Mouse (Mus musculus) lung, embryonic 15.5 days (tissue): ENCODE data around the gene Adam23. TPM values are rescaled to one million over a fixed set of nuclear protein-coding genes. Genes with fewer than 3 reads are reported as not detected.

Experiments used
- ATAC-seq: fragments of 200-750 bp; cut with Nextera tagmentation; 2 replicates; pipeline ENCODE4 v1.8.0; 2017; ENCODE audit warnings: moderate number of reproducible peaks, borderline replicate concordance; ENCODE audit not compliant: low FRiP score, low TSS enrichment; ENCODE audit errors: extremely low read depth
- H3K27ac ChIP-seq: fragments of 300-500 bp; sonication (generic); 2 replicates; pipeline ENCODE4 v1.5.1; 2015; ENCODE audit warnings: moderate library complexity, mild to moderate bottlenecking, inconsistent platforms
- H3K27me3 ChIP-seq: fragments of 300-500 bp; sonication (generic); 2 replicates; pipeline ENCODE4 v1.6.1; 2015; ENCODE audit warnings: inconsistent platforms
- H3K36me3 ChIP-seq: fragments of 300-500 bp; sonication (generic); 2 replicates; pipeline ENCODE4 v1.6.1; 2015; ENCODE audit warnings: inconsistent platforms
- H3K4me1 ChIP-seq: fragments of 300-500 bp; sonication (generic); 2 replicates; pipeline ENCODE4 v1.6.1; 2015; ENCODE audit warnings: inconsistent platforms
- H3K4me2 ChIP-seq: fragments of 300-500 bp; sonication (generic); 2 replicates; pipeline ENCODE4 v1.6.1; 2015; ENCODE audit warnings: inconsistent platforms, mild to moderate bottlenecking, moderate library complexity
- H3K4me3 ChIP-seq: fragments of 300-500 bp; sonication (generic); 2 replicates; pipeline ENCODE4 v1.5.1; 2015; ENCODE audit warnings: mild to moderate bottlenecking, inconsistent platforms
- H3K9ac ChIP-seq: fragments of 300-500 bp; sonication (generic); 2 replicates; pipeline ENCODE4 v1.6.1; 2015; ENCODE audit warnings: inconsistent platforms
- H3K9me3 ChIP-seq: fragments of 300-500 bp; sonication (generic); 2 replicates; pipeline ENCODE4 v1.6.1; 2016; ENCODE audit warnings: inconsistent platforms
- WGBS: fragments of 180-500 bp; shearing (Covaris S2); methylation state at CpG from one replicate; pipeline ENCODE4 v1.1.7; 2015; 5-methylcytosine and 5-hydroxymethylcytosine counted together
- polyA plus RNA-seq: library from polyadenylated mRNA; unstranded; fragments of >200 nt; fragmentation: Nextera tagmentation; extraction: Ambion mirVana; gene quantifications from 2 replicates; pipeline ENCODE4 v1.2.1, GENCODE M21; 2015

Adam23 gene
- polyA plus RNA-seq, 1 experiment from 2014 or later = 0.77 TPM

- no peak for ATAC-seq
- Histone ChIP-seq H3K4me2 (peak overlapping the region; percentile 97), H3K4me3 (peak overlapping the region; percentile 57), H3K27me3 (peaks cover 26% of the 10 kb centered on the region), H3K27ac (no peak overlapping the region), H3K9ac (no peak overlapping the region), H3K9me3 (no peaks in the 10 kb centered on the region), H3K4me1 (0 out of 2 replicates have a peak, but pooled peaks cover 10% of the 10 kb centered on the region), H3K36me3 (no peaks in the 10 kb centered on the region)
- WGBS = 61% methylated on average over 10 of the region's 10 CpGs
These were observed 512 bp upstream of the Adam23 start for GRCm38 (mm10) chr1:63445149-63445609.

- H3K36me3 ChIP-seq = no peaks in the 10 kb centered on the region
- peak overlapping the region; percentile 29 for H3K9ac ChIP-seq
- ATAC-seq = peak; percentile 27; the same call in 1 of the 2 replicates
- WGBS = 1% methylated on average over 55 of the region's 68 CpGs
- no peaks in the 10 kb centered on the region for H3K9me3 ChIP-seq
- H3K4me2 ChIP-seq = peak overlapping the region; percentile 97
- no peak overlapping the region for H3K27ac ChIP-seq
- peaks cover 26% of the 10 kb centered on the region for H3K27me3 ChIP-seq
- H3K4me1 ChIP-seq = 0 out of 2 replicates have a peak, but pooled peaks cover 10% of the 10 kb centered on the region
- peak overlapping the region; percentile 57 for H3K4me3 ChIP-seq
These were observed 485 bp downstream of the Adam23 start for GRCm38 (mm10) chr1:63446047-63446704.

GRCm38 (mm10) chr1:63446721-63447120 lies 1.0 kb downstream of the Adam23 start:
- no peak for ATAC-seq

GRCm38 (mm10) chr1:63450091-63450490 lies 4.4 kb downstream of the Adam23 start:
- 64% methylated on average over 4 of the region's 4 CpGs for WGBS
- H3K36me3 ChIP-seq = no peaks in the 10 kb centered on the region
- H3K9me3 ChIP-seq = no peaks in the 10 kb centered on the region
- no peak overlapping the region for H3K4me2 ChIP-seq
- no peak overlapping the region for H3K4me3 ChIP-seq
- 0 out of 2 replicates have a peak, but pooled peaks cover 10% of the 10 kb centered on the region for H3K4me1 ChIP-seq
- H3K27me3 ChIP-seq = peaks cover 18% of the 10 kb centered on the region
- H3K9ac ChIP-seq = no peak overlapping the region
- no peak for ATAC-seq
- no peak overlapping the region for H3K27ac ChIP-seq

More at GRCm38 (mm10) chr1:63446721-63447120, 1.0 kb downstream of the Adam23 start:
- Histone ChIP-seq H3K36me3 (no peaks in the 10 kb centered on the region), H3K4me3 (peak overlapping the region; percentile 57), H3K4me1 (0 out of 2 replicates have a peak, but pooled peaks cover 10% of the 10 kb centered on the region), H3K27ac (no peak overlapping the region), H3K9me3 (no peaks in the 10 kb centered on the region), H3K9ac (no peak overlapping the region), H3K27me3 (peaks cover 26% of the 10 kb centered on the region), H3K4me2 (peak overlapping the region; percentile 97)
- 75% methylated on average over 2 of the region's 2 CpGs for WGBS

- Histone ChIP-seq H3K9me3 (no peaks in the 10 kb centered on the region), H3K27me3 (no peaks in the 10 kb centered on the region), H3K9ac (no peak overlapping the region), H3K27ac (no peak overlapping the region), H3K4me1 (no peaks in the 10 kb centered on the region), H3K4me2 (no peak overlapping the region), H3K36me3 (no peaks in the 10 kb centered on the region), H3K4me3 (no peak overlapping the region)
- no peak for ATAC-seq
- 39% methylated on average over 5 of the region's 5 CpGs for WGBS
These were observed 7.7 kb downstream of the Adam23 start for GRCm38 (mm10) chr1:63453332-63453887.

GRCm38 (mm10) chr1:63457801-63458519 lies 12.3 kb downstream of the Adam23 start:
- no peak overlapping the region for H3K4me3 ChIP-seq
- H3K27ac ChIP-seq = no peak overlapping the region
- no peaks in the 10 kb centered on the region for H3K36me3 ChIP-seq
- WGBS = 61% methylated on average over 8 of the region's 8 CpGs
- H3K4me2 ChIP-seq = no peak overlapping the region
- no peaks in the 10 kb centered on the region for H3K9me3 ChIP-seq
- no peaks in the 10 kb centered on the region for H3K27me3 ChIP-seq
- ATAC-seq = no peak
- H3K4me1 ChIP-seq = no peaks in the 10 kb centered on the region
- H3K9ac ChIP-seq = no peak overlapping the region

GRCm38 (mm10) chr1:63459151-63459550 lies 13.5 kb downstream of the Adam23 start:
- no peaks in the 10 kb centered on the region for H3K27me3 ChIP-seq
- no peak overlapping the region for H3K27ac ChIP-seq
- H3K4me1 ChIP-seq = no peaks in the 10 kb centered on the region
- no peak overlapping the region for H3K4me3 ChIP-seq
- H3K4me2 ChIP-seq = no peak overlapping the region
- no peaks in the 10 kb centered on the region for H3K36me3 ChIP-seq
- ATAC-seq = no peak
- no peaks in the 10 kb centered on the region for H3K9me3 ChIP-seq
- WGBS = 92% methylated on average over 3 of the region's 3 CpGs
- no peak overlapping the region for H3K9ac ChIP-seq

- Histone ChIP-seq H3K4me3 (no peak overlapping the region), H3K27me3 (no peaks in the 10 kb centered on the region), H3K4me1 (no peaks in the 10 kb centered on the region), H3K9ac (no peak overlapping the region), H3K27ac (no peak overlapping the region), H3K36me3 (no peaks in the 10 kb centered on the region), H3K9me3 (no peaks in the 10 kb centered on the region), H3K4me2 (no peak overlapping the region)
- 75% methylated on average over 6 of the region's 6 CpGs for WGBS
- no peak for ATAC-seq
These were observed 14.2 kb downstream of the Adam23 start for GRCm38 (mm10) chr1:63459926-63460325.

- ATAC-seq = no peak
- no peaks in the 10 kb centered on the region for H3K36me3 ChIP-seq
- H3K4me2 ChIP-seq = no peak overlapping the region
- no peaks in the 10 kb centered on the region for H3K27me3 ChIP-seq
- H3K9ac ChIP-seq = no peak overlapping the region
- no peaks in the 10 kb centered on the region for H3K4me1 ChIP-seq
- no peak overlapping the region for H3K27ac ChIP-seq
- H3K9me3 ChIP-seq = no peaks in the 10 kb centered on the region
- no peak overlapping the region for H3K4me3 ChIP-seq
- WGBS = 77% methylated on average over 1 of the region's 1 CpGs
These were observed 18.8 kb downstream of the Adam23 start for GRCm38 (mm10) chr1:63464441-63464840.

- H3K27ac ChIP-seq = no peak overlapping the region
- H3K36me3 ChIP-seq = no peaks in the 10 kb centered on the region
- no peaks in the 10 kb centered on the region for H3K9me3 ChIP-seq
- H3K27me3 ChIP-seq = no peaks in the 10 kb centered on the region
- no peak overlapping the region for H3K4me2 ChIP-seq
- ATAC-seq = no peak
- H3K4me1 ChIP-seq = no peaks in the 10 kb centered on the region
- H3K9ac ChIP-seq = no peak overlapping the region
- no peak overlapping the region for H3K4me3 ChIP-seq
- WGBS = 77% methylated on average over 2 of the region's 2 CpGs
These were observed 27.6 kb downstream of the Adam23 start for GRCm38 (mm10) chr1:63473272-63473671.

GRCm38 (mm10) chr1:63473696-63474095 lies 28.0 kb downstream of the Adam23 start:
- H3K9me3 ChIP-seq = no peaks in the 10 kb centered on the region
- no peak overlapping the region for H3K9ac ChIP-seq
- no peaks in the 10 kb centered on the region for H3K27me3 ChIP-seq
- no peak overlapping the region for H3K4me2 ChIP-seq
- no peaks in the 10 kb centered on the region for H3K36me3 ChIP-seq
- no peaks in the 10 kb centered on the region for H3K4me1 ChIP-seq
- WGBS = 67% methylated on average over 8 of the region's 8 CpGs
- no peak overlapping the region for H3K27ac ChIP-seq
- no peak for ATAC-seq
- no peak overlapping the region for H3K4me3 ChIP-seq

GRCm38 (mm10) chr1:63478946-63479345 lies 33.3 kb downstream of the Adam23 start:
- Histone ChIP-seq H3K9ac (no peak overlapping the region), H3K27me3 (no peaks in the 10 kb centered on the region), H3K27ac (no peak overlapping the region), H3K4me3 (no peak overlapping the region), H3K36me3 (no peaks in the 10 kb centered on the region), H3K4me2 (no peak overlapping the region), H3K9me3 (no peaks in the 10 kb centered on the region), H3K4me1 (no peaks in the 10 kb centered on the region)
- ATAC-seq = no peak
- WGBS = 86% methylated on average over 5 of the region's 5 CpGs
